Mouse (Mus musculus): Measurements from ENCODE around the gene Zbtb12. TPM values are rescaled to one million over a fixed set of nuclear protein-coding genes. Genes with fewer than 3 reads are reported as not detected.

Gene Zbtb12
- total RNA-seq, 1 experiment: 9.4 TPM

DNA sequence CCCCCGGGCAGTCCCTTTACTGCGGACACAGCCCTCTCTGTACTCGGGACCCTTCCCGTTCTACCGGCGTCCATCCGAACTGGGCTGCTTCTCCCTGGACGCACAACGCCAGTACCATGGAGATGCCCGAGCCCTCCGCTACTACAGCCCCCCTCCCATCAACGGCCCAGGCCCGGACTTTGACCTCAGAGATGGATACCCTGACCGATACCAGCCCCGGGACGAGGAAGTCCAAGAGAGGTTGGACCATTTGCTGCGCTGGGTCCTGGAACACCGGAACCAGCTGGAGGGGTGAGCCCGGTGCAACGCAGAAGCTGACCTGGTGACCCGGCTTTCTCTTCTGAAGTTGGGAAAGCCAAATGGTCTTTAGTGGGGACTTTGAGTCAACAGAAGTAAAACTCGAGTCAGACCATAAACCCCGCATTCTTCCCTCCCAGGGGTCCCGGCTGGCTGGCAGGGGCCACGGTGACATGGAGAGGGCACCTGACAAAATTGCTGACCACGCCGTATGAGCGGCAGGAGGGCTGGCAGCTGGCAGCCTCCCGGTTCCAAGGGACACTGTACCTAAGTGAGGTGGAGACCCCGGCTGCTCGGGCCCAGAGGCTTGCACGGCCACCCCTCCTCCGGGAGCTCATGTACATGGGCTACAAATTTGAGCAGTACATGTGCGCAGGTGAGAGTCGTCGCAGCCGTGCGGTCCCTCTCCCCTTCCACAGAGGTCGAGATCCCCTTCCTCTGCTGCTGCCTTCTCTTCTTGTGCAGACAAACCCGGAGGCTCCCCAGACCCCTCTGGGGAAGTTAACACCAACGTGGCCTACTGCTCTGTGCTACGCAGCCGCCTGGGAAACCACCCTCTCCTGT, 41.6 kb upstream of the Zbtb12 start:
- no peak for TF ChIP-seq HCFC1 (IDR thresholded peaks at IDR 0.05; ENCODE audit: borderline replicate concordance, insufficient read depth, low read length)
- TF ChIP-seq ZNF384 (IDR thresholded peaks at IDR 0.05; ENCODE audit: low read depth, low read length): no peak
- TF ChIP-seq ZC3H11A (IDR thresholded peaks at IDR 0.05; ENCODE audit: borderline replicate concordance, low read depth, low read length): no peak
- TF ChIP-seq CHD2 (IDR thresholded peaks at IDR 0.05; ENCODE audit: low read depth, low read length): no peak
- no peak for TF ChIP-seq MAFK (IDR thresholded peaks at IDR 0.05; ENCODE audit: insufficient read depth, low read depth, low read length)
- Histone ChIP-seq H3K36me3 (ENCODE audit: control insufficient read depth, insufficient read depth, low read length, poor library complexity, severe bottlenecking) (peaks cover 28% of the 10 kb centered on the region), H3K9me3 (ENCODE audit: control insufficient read depth, insufficient read depth, low read depth, low read length) (no peaks in the 10 kb centered on the region), H3K9ac (ENCODE audit: insufficient read depth, low read depth, low read length, poor library complexity, severe bottlenecking) (peak overlapping the region; percentile 87), H3K4me3 (ENCODE audit: insufficient read depth in 1 of 2, low read depth in 1 of 2, low read length in 2 of 2, poor library complexity in 1 of 2, severe bottlenecking in 1 of 2) (peak overlapping the region; percentile 82 to 84), H3K4me1 (ENCODE audit: control insufficient read depth in 2 of 2, insufficient read depth in 2 of 2, low read length in 2 of 2, poor library complexity in 1 of 2) (peaks cover 0 to 6% of the 10 kb centered on the region in 2 experiments; a peak in 1 of 4 replicates), H3K27ac (ENCODE audit: insufficient read depth, low read depth, low read length, poor library complexity, severe bottlenecking) (no peak overlapping the region)
- DNase-seq (ENCODE audit: low read depth, low spot score): no peak
- in situ Hi-C loops (cut with MboI; ENCODE audit: low sequenced_read_pairs in 2 of 2, unreplicated experiment in 2 of 2): no loop called here

DNA sequence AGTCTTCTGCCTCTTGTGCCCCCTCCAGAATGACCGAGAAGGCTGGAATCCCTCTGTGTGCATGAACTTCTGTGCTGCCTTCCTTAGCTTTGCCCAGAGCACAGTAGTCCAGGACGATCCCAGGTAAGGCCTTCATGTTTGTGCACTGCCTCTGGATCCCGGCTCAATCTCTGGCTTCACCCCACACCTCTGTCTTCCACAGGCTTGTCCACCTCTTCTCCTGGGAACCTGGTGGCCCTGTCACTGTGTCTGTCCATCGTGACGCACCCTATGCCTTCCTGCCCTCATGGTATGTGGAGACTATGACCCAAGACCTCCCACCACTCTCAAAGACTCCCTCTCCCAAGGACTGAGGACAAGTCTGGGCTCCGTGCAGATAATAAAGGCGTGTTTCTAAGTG, 40.5 kb upstream of the Zbtb12 start:
- Histone ChIP-seq H3K27ac (ENCODE audit: insufficient read depth, low read depth, low read length, poor library complexity, severe bottlenecking) (no peak overlapping the region), H3K9me3 (ENCODE audit: control insufficient read depth, insufficient read depth, low read depth, low read length) (no peaks in the 10 kb centered on the region), H3K4me1 (ENCODE audit: control insufficient read depth in 2 of 2, insufficient read depth in 2 of 2, low read length in 2 of 2, poor library complexity in 1 of 2) (peaks cover 0 to 6% of the 10 kb centered on the region in 2 experiments; a peak in 1 of 4 replicates), H3K36me3 (ENCODE audit: control insufficient read depth, insufficient read depth, low read length, poor library complexity, severe bottlenecking) (peaks cover 28% of the 10 kb centered on the region), H3K9ac (ENCODE audit: insufficient read depth, low read depth, low read length, poor library complexity, severe bottlenecking) (no peak overlapping the region), H3K4me3 (ENCODE audit: insufficient read depth in 1 of 2, low read depth in 1 of 2, low read length in 2 of 2, poor library complexity in 1 of 2, severe bottlenecking in 1 of 2) (no peak overlapping the region)
- in situ Hi-C loops (cut with MboI; ENCODE audit: low sequenced_read_pairs in 2 of 2, unreplicated experiment in 2 of 2): no loop called here
- DNase-seq (ENCODE audit: low read depth, low spot score): no peak
- no peak for TF ChIP-seq ZNF384 (IDR thresholded peaks at IDR 0.05; ENCODE audit: low read depth, low read length)
- no peak for TF ChIP-seq MAFK (IDR thresholded peaks at IDR 0.05; ENCODE audit: insufficient read depth, low read depth, low read length)
- no peak for TF ChIP-seq HCFC1 (IDR thresholded peaks at IDR 0.05; ENCODE audit: borderline replicate concordance, insufficient read depth, low read length)
- TF ChIP-seq CHD2 (IDR thresholded peaks at IDR 0.05; ENCODE audit: low read depth, low read length): no peak
- TF ChIP-seq ZC3H11A (IDR thresholded peaks at IDR 0.05; ENCODE audit: borderline replicate concordance, low read depth, low read length): no peak

DNA sequence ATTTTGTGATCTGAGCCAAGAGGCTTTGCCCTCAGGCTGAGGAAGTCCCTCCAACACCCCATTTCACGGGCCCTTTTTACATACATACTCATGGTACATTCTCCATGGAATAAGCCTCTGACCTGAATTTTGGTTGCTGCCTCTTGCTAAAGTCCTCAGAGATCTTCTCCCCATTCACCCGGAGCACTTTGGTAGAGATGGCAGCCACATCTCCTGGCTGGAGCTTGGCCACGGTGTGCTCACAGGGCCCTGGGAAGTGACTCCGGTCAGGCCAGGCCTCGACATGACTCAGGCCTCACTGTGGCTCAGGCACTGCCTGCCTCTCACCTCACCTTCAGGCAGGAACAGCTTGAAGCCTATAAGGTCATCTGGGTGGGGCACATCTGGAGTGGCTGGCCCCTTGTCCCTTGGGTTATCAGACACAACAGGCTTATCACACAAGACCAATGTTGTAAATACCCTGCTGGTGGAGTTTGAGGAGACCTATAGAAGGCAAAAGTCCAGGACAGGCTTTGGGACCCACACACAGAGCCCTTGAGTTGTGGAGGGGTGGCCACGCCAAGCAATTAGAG, 38.5 kb upstream of the Zbtb12 start:
- no peak overlapping the region for H3K9ac ChIP-seq (ENCODE audit: insufficient read depth, low read depth, low read length, poor library complexity, severe bottlenecking)
- TF ChIP-seq HCFC1 (IDR thresholded peaks at IDR 0.05; ENCODE audit: borderline replicate concordance, insufficient read depth, low read length) (no peak), MAFK (IDR thresholded peaks at IDR 0.05; ENCODE audit: insufficient read depth, low read depth, low read length) (no peak), ZC3H11A (IDR thresholded peaks at IDR 0.05; ENCODE audit: borderline replicate concordance, low read depth, low read length) (no peak)
- no peak overlapping the region for H3K4me3 ChIP-seq (ENCODE audit: insufficient read depth in 1 of 2, low read depth in 1 of 2, low read length in 2 of 2, poor library complexity in 1 of 2, severe bottlenecking in 1 of 2)
- in situ Hi-C loops (cut with MboI; ENCODE audit: low sequenced_read_pairs in 2 of 2, unreplicated experiment in 2 of 2): no loop called here
- H3K36me3 ChIP-seq (ENCODE audit: control insufficient read depth, insufficient read depth, low read length, poor library complexity, severe bottlenecking): peaks cover 36% of the 10 kb centered on the region
- DNase-seq (ENCODE audit: low read depth, low spot score): no peak
- no peak overlapping the region for H3K27ac ChIP-seq (ENCODE audit: insufficient read depth, low read depth, low read length, poor library complexity, severe bottlenecking)
- no peaks in the 10 kb centered on the region for H3K9me3 ChIP-seq (ENCODE audit: control insufficient read depth, insufficient read depth, low read depth, low read length)
- peaks cover 0 to 6% of the 10 kb centered on the region in 2 experiments; a peak in 1 of 4 replicates for H3K4me1 ChIP-seq (ENCODE audit: control insufficient read depth in 2 of 2, insufficient read depth in 2 of 2, low read length in 2 of 2, poor library complexity in 1 of 2)

DNA sequence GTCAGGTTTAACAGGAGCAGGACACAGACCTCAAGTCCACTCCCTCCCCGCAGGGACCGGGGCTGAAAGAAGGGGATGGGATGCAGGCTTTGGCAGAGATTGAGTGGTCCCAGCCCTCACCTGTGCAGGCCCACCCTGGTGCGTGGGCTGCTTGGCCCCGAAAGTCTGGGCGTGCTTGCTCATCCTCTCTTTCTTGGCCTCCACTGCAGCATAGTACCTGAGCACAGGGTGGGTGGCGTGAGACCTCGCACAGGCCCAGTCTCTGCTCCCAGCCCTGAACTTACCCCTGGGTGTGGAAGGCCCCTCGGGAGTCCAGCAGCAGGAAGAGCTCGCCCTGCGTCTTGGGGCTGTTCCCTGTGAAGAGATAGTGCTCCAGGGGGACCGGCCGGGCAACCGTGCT, 34.4 kb upstream of the Zbtb12 start:
- TF ChIP-seq HCFC1 (IDR thresholded peaks at IDR 0.05; ENCODE audit: borderline replicate concordance, insufficient read depth, low read length) (no peak), CHD2 (IDR thresholded peaks at IDR 0.05; ENCODE audit: low read depth, low read length) (no peak)
- H3K9ac ChIP-seq (ENCODE audit: insufficient read depth, low read depth, low read length, poor library complexity, severe bottlenecking): no peak overlapping the region
- H3K4me1 ChIP-seq (ENCODE audit: control insufficient read depth in 2 of 2, insufficient read depth in 2 of 2, low read length in 2 of 2, poor library complexity in 1 of 2): no peaks in the 10 kb centered on the region; a peak in 1 of 4 replicates
- no peak overlapping the region for H3K4me3 ChIP-seq (ENCODE audit: insufficient read depth in 1 of 2, low read depth in 1 of 2, low read length in 2 of 2, poor library complexity in 1 of 2, severe bottlenecking in 1 of 2)
- H3K27ac ChIP-seq (ENCODE audit: insufficient read depth, low read depth, low read length, poor library complexity, severe bottlenecking): no peak overlapping the region
- peaks cover 27% of the 10 kb centered on the region; the same call in 1 of the 2 replicates for H3K36me3 ChIP-seq (ENCODE audit: control insufficient read depth, insufficient read depth, low read length, poor library complexity, severe bottlenecking)
- no peak for DNase-seq (ENCODE audit: low read depth, low spot score)
- H3K9me3 ChIP-seq (ENCODE audit: control insufficient read depth, insufficient read depth, low read depth, low read length): no peaks in the 10 kb centered on the region
- in situ Hi-C loops (cut with MboI; ENCODE audit: low sequenced_read_pairs in 2 of 2, unreplicated experiment in 2 of 2): no loop called here

All from ES-E14 (cell line).